Mouse (Mus musculus) kidney, postnatal 14 days (tissue): ENCODE measurements around the gene Gucy2g.

Experiments used
- DNase-seq: peaks from one replicate; pipeline ENCODE4 v3.0.0; 2022; ENCODE audit warnings: mixed read lengths

Gene Gucy2g

GRCm38 (mm10) chr19:55241186-55241645 is at the start of gene Gucy2g:
Gucy2g (minus strand) TSS chr19:55241236.
- DNase-seq, result no peak

DNA sequence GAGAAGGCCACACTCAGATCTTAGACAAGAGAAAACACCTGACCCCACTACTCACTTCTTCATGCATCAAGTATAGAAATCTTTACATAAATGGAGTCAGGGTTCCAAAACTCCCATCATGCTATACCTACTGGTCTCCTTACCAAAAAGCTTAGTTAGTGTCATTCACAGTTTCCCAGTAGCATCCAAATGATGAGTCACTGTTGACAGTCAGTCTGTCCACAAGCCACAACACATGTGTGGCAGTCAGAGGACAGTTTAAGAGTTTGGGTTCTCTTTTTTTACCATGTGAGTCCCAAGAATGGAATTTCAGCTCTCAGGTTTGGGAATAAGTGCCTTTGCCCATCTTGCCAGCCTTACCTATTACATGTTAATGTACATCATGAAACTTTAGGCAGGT is 47.9 kb upstream of the Gucy2g start:
- no peak for DNase-seq

GRCm38 (mm10) chr19:55286034-55286433 is 45.0 kb upstream of the Gucy2g start:
- DNase-seq, result no peak

GRCm38 (mm10) chr19:55284093-55284492 is 43.1 kb upstream of the Gucy2g start:
- DNase-seq, result no peak

GRCm38 (mm10) chr19:55276770-55277169 is 35.7 kb upstream of the Gucy2g start:
- DNase-seq, result no peak

DNA sequence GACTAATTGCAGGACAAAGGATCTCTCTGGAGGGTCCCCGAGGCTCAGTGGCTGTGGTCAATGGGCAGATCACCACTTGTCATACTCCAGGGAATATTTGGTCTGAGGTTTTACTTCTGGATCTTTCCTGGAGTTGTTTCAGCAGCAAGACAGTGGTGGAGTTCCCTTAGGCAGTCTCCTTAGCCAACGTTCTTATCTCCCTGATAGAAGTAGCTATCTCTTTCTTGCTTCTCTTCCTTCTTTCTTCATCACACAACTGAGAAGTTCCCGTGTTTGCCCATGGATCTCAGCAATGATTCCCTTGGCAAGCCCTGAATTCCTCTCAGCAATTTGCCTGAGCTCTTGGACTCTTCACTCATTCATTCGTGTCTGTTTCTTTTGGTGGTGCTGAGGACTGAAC is 35.1 kb upstream of the Gucy2g start:
- no peak for DNase-seq

DNA sequence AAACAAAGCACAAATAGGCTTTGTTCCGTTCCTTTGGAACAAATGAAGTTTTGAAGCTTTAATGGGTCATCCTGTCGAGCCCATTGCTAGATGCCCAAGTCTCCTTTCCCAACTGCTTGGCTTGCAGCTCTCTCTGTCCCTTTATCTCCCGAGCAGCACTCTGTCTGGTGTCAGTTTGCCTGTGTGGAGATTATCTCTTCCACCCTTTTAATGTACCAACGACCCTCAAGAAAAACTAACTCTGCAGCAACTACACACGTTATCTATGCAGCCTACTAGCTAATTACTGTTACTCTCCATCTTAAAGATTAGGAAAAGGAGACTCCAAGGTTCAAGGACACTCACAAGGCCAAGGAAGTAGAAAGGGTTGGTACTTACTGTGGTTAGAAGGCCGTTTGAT is 32.3 kb upstream of the Gucy2g start:
- DNase-seq, result no peak

GRCm38 (mm10) chr19:55271448-55271847 is 30.4 kb upstream of the Gucy2g start:
- no peak for DNase-seq

DNA sequence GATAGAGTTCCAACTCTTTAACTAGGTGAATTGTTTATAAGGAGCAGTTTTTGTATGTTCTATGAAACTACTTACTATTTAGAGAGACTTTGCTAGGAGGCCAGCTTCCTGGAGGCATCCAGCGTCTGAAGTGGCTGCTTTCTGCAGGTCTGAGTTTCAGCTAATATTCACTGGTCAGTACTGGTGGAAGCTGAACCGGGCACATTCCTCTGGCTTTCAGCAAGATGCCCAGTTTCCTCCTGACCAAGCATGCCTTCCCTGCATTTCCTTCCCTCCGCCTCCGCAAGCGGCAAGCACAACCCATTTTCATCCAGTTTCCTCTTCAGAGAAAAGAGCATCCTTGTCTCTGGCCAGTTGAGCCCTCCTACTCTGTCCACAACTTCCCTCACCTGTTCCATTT is 28.0 kb upstream of the Gucy2g start:
- DNase-seq, result peak; percentile 47

- DNase-seq, result peak; percentile 42
Measured at GRCm38 (mm10) chr19:55268150-55268549, 27.1 kb upstream of the Gucy2g start.

GRCm38 (mm10) chr19:55266786-55267185 is 25.8 kb upstream of the Gucy2g start:
- DNase-seq, result peak; percentile 70

DNA sequence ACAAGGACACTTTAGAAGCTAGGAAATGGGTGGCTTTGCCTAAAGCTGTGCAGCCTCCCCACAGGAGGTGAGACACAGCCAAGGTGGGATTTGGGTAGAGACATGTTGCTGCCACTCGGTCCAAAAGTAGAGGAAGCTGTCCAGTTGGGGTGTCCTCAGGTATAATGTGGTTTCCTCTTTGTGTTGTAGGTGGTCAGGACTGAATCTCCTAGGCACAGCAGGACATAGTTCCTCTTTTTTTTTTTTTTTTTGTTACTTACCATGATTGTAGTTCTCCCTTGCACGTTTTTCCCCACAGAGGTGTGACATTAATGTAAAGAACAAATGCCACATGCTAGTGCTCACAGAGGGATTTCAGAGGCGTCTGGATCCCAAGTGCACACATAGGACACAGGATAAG is 24.2 kb upstream of the Gucy2g start:
- DNase-seq, result no peak

- no peak for DNase-seq
Measured at GRCm38 (mm10) chr19:55260389-55261184, 19.6 kb upstream of the Gucy2g start.

GRCm38 (mm10) chr19:55258514-55258913 is 17.5 kb upstream of the Gucy2g start:
- no peak for DNase-seq

DNA sequence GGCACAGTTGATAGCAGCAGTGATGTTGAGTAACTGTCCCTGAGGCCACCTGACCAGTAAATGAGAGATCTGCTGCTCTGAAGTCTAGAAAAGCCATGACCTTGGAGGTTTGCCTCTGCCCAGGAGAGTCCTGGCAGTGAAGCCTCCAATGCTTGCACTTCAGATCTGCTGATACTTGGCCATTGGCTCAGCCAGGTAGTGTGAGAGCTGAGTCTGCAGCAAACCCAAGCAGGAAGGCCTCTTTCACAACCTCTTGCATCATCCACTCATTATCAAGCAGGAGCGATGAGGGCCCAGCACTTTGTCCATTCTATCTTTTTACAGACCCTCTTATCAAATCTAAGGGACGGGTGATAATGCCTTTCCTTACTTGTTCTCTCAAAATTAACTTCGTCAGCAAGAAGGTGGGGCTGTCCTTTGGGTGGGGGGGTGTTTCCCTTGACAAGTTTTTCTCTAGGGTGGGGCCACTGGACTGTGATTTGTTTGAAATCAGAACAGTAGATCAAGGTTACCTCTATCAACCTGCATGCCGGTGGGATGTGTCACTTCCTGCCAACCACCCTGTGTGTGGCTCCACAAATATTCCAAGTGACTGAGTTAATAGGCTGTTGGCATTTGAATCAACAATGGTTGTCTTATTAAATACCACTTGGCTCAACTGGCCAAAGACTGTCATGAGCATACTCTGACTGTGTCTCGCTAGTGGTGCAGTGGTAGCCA is 16.8 kb upstream of the Gucy2g start:
- no peak for DNase-seq

DNA sequence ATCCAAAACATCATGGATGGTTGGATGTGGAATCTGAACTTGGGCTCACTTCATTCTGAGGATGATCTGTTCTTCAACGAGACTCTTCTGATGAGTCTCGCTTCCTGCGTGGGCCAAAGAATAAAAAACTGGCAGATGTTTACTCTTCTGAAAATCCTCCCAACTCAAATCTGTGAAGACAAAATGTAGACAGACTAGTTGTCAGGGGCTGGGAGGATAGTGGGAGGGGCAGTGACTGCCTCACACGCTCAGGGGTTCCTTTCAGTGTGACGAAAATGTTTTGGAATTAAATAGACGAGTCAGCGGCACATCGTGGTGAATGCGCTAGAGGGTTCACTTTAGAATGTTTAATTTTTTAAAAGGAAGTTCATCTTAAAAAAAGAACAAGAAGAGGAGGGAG is 15.1 kb upstream of the Gucy2g start:
- DNase-seq, result no peak

GRCm38 (mm10) chr19:55254513-55255016 is 13.5 kb upstream of the Gucy2g start:
- DNase-seq, result no peak

GRCm38 (mm10) chr19:55253570-55254441 is 12.8 kb upstream of the Gucy2g start:
- peak; percentile 73 for DNase-seq

- DNase-seq, result no peak
Measured at GRCm38 (mm10) chr19:55253239-55253569, 12.2 kb upstream of the Gucy2g start.

DNA sequence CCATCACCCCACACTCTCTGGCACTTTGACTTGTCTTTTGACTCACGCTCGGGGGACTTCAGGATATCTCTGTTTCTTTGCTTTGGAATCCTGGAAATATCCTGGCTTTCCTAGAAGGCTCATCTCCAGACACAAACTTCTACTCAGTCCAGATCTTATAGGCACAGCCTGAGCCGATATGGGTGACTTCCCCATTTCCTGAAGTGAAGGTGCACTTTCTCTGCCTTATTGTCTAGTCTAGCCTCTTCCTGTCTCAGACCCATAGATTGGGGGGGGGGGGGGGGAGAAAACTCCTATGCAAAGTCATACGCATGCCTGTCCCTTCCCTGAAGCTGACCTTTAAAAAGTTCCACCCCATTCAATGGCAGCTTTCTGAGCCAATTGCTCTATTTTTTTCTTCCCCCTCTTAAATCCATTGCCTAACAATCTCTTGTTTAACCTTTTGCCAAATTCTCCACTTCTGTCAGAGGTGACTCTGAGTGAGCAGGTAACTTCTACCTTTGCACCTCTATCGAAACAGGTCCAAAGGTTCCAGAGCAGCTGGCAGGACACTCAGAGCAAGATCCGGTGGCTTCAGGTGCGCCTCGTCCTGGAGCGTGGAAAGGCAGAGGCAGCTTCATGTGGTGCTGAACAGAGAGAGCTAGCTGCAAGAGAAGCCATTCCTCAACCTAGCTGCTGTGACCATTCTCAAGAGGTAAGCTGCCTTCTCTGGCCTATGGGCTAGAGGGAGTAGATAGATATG is 10.5 kb upstream of the Gucy2g start, which contains the start of gene Acsl5:
TSS of gene Acsl5 (plus strand) at position 556 of the 742 bp plus-strand sequence.
- no peak for DNase-seq

DNA sequence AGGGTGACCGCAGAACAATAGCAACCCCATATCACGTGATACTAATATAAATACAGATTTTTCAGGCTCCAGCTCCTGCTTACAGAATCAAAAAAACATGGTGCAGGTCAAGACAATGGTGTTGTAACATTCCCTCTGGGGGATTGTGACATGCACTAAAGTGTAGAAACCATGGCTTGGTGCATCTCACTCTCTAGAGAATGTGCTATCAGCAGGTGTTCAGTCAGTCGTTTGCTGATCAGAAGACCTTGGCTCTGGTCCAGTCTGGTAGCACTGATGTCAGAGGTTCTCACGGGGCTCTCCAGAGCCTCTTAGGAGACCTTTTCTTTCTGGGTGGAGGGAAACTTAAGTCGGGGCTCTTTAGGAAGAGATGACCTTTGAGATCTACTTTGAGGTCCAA is 9.4 kb upstream of the Gucy2g start:
- DNase-seq, result no peak

DNA sequence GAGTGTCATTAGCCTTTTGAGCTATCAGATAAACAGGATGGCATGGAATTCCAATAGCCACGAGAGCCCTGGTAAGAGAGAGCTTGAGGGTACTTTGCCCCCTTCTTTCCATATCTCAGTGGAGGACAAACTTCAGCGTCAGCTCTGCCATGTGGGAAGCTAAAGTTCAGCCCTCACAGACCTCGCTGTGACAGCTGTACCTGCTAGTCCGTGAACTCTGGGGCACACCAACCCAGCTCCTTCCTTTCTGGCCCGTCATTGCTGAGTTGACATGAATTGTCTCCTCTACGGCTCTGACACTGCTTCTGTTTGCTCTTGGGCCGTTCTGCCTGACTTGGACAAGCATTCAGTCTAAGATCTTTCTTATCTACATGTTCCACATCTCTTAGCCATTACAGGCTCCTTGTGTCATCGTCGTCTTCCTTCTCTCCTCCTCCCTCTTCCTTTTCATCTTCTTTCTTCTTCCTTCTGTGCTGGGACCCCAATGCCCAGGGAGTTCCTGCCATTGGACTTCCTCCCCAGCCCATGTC is 7.0 kb upstream of the Gucy2g start:
- DNase-seq, result no peak
